Mouse (Mus musculus) stomach, embryonic 16.5 days (tissue): ENCODE data around the gene 4930539E08Rik. TPM values are rescaled to one million over a fixed set of nuclear protein-coding genes. Genes with fewer than 3 reads are reported as not detected.

Source experiments
- ATAC-seq: fragments of 200-750 bp; cut with Nextera tagmentation; 2 replicates; pipeline ENCODE4 v1.8.0; 2017; ENCODE audit warnings: moderate number of reproducible peaks, moderate TSS enrichment; ENCODE audit not compliant: insufficient read depth, low FRiP score
- H3K27ac ChIP-seq: fragments of 300-500 bp; sonication (generic); 2 replicates; pipeline ENCODE4 v1.5.1; 2014; ENCODE audit warnings: low read length
- H3K27me3 ChIP-seq: fragments of 300-500 bp; sonication (generic); 2 replicates; pipeline ENCODE4 v1.6.1; 2014; ENCODE audit warnings: low read length, control low read depth, mixed read lengths; ENCODE audit not compliant: control insufficient read depth, insufficient read depth
- H3K36me3 ChIP-seq: fragments of 300-500 bp; sonication (generic); 2 replicates; pipeline ENCODE4 v1.6.1; 2014; ENCODE audit warnings: low read length; ENCODE audit not compliant: control insufficient read depth, insufficient read depth
- H3K4me1 ChIP-seq: fragments of 300-500 bp; sonication (generic); 2 replicates; pipeline ENCODE4 v1.6.1; 2014; ENCODE audit warnings: low read length, control low read depth, mixed read lengths; ENCODE audit not compliant: control insufficient read depth, insufficient read depth
- H3K4me2 ChIP-seq: fragments of 300-500 bp; sonication (generic); 2 replicates; pipeline ENCODE4 v1.6.1; 2014; ENCODE audit warnings: low read depth, low read length, mixed read lengths
- H3K4me3 ChIP-seq: fragments of 300-500 bp; sonication (generic); replicated peaks from 2 replicates; pipeline ENCODE4 v1.5.1; 2014; ENCODE audit warnings: mild to moderate bottlenecking, low read length
- H3K9ac ChIP-seq: fragments of 300-500 bp; sonication (generic); 2 replicates; pipeline ENCODE4 v1.6.1; 2014; ENCODE audit warnings: low read length
- H3K9me3 ChIP-seq: fragments of 300-500 bp; sonication (generic); replicated peaks from 2 replicates; pipeline ENCODE4 v1.6.1; 2016; ENCODE audit warnings: low read length, control low read depth; ENCODE audit not compliant: control insufficient read depth
- WGBS: fragments of 180-500 bp; shearing (Covaris S2); extraction: QIAGEN DNeasy Blood & Tissue Kit; methylation state at CpG from one replicate; pipeline ENCODE4 v1.1.7; 2014; 5-methylcytosine and 5-hydroxymethylcytosine counted together
- polyA plus RNA-seq: library from polyadenylated mRNA; unstranded; fragments of >200 nt; fragmentation: Nextera tagmentation; extraction: Ambion mirVana; gene quantifications from 2 replicates; pipeline ENCODE4 v1.2.1, GENCODE M21; 2015

The 4930539E08Rik gene
- polyA plus RNA-seq, 1 experiment from 2014 or later, result 0.25 TPM

DNA sequence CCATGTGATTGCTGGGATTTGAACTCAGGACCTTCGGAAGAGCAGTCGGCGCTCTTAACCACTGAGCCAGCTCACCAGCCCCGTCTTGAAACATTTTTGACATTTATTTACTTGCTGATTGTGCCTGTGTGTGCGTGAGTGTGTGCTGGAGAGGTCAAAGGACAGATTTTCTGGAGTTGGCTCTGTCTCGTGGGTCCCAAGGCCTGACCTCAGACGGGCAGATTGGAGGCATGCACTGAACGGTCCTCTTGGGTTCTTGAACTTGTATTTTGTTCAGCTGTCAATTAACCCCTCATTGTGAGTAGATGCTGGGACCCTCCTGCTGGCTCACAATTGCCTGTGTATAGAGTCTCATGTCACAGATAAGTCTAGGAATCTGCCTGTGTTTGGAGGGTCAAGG, 28.9 kb downstream of the 4930539E08Rik start:
- no peak for ATAC-seq
- H3K4me3 ChIP-seq, result no peak overlapping the region
- H3K4me2 ChIP-seq, result no peak overlapping the region
- H3K27ac ChIP-seq, result no peak overlapping the region
- no peaks in the 10 kb centered on the region for H3K4me1 ChIP-seq
- H3K36me3 ChIP-seq, result no peaks in the 10 kb centered on the region
- H3K9me3 ChIP-seq, result no peaks in the 10 kb centered on the region
- H3K27me3 ChIP-seq, result no peaks in the 10 kb centered on the region
- no peak overlapping the region for H3K9ac ChIP-seq
- WGBS, result 74% methylated on average over 8 of the region's 8 CpGs

DNA sequence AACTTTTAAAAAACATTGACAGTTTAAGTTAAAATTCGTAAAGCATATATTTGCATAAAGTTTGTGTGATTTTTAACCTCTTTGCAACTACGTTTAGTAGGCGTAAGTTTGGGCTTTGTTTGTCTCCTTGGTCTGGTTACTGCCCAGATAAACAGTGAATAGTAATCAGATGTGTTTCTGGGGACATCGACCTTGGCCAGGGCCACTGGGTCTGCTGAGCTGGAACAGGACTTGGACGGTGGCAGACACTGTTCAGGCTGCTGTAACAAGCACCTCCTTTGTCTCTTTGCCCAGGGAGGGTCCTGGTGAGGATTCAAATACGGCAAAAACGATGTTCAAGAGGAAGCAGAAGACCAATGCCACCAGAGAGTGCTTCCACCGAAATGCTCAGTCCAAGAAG, 29.9 kb downstream of the 4930539E08Rik start:
- H3K27me3 ChIP-seq, result no peaks in the 10 kb centered on the region
- no peaks in the 10 kb centered on the region for H3K36me3 ChIP-seq
- 78% methylated on average over 8 of the region's 8 CpGs for WGBS
- H3K9ac ChIP-seq, result no peak overlapping the region
- no peak overlapping the region for H3K4me3 ChIP-seq
- peaks cover under 1% of the 10 kb centered on the region; the same call in 1 of the 2 replicates for H3K4me1 ChIP-seq
- no peak for ATAC-seq
- no peaks in the 10 kb centered on the region for H3K9me3 ChIP-seq
- no peak overlapping the region for H3K27ac ChIP-seq
- H3K4me2 ChIP-seq, result no peak overlapping the region

DNA sequence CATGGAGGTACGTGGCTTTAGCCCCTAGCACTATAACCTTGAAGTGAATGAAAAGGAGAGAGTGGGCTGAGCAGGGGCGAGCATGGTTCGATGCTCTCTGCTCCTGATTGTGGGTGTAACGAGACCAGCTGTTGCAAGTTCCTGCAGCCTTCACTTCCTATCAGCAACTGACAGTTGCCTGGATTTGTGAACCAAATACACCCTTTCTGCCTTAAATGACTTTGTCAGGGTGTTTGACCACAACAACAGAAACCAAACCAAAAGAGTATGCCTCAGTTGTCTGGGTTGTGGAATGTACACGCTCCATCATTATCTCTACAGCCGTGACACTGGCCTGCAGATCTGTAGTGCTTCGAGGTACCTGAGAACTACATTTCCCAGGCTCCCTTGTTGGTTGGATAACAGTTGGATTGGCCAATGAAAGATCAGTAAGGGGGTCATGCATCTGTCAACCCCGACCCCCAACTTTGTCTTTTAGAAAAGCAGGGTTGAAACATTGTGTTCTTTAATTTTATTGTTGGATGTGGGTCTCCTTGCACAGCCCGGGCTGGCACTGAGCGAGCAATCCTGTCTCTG, 31.1 kb downstream of the 4930539E08Rik start:
- H3K4me3 ChIP-seq, result no peak overlapping the region
- H3K9ac ChIP-seq, result no peak overlapping the region
- 63% methylated on average over 10 of the region's 10 CpGs for WGBS
- no peak overlapping the region for H3K4me2 ChIP-seq
- ATAC-seq, result no peak
- no peaks in the 10 kb centered on the region for H3K36me3 ChIP-seq
- H3K4me1 ChIP-seq, result peaks cover 4% of the 10 kb centered on the region
- no peaks in the 10 kb centered on the region for H3K9me3 ChIP-seq
- no peak overlapping the region for H3K27ac ChIP-seq
- no peaks in the 10 kb centered on the region for H3K27me3 ChIP-seq

DNA sequence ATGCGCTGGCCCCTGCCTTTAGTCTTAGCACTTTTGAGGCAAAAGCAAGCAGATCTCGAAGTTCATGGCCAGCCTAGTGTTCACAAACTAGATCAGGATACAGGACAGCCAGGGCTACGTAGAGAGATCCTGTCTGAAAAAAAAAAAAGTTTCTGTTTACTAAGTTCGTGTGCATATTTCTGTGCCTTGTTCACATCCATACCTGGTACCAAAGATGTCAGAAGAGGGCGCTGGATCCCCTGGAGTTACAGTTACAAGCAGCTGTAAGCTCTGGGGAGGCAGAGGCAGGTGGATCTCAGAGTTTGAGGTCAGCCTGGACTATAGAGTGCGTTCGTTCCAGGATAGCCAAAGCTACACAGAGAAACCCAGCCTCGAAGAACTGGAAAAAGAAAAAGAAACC, 32.3 kb downstream of the 4930539E08Rik start:
- Histone ChIP-seq H3K4me2 (no peak overlapping the region), H3K36me3 (no peaks in the 10 kb centered on the region), H3K4me3 (no peak overlapping the region), H3K27me3 (no peaks in the 10 kb centered on the region), H3K9ac (no peak overlapping the region), H3K4me1 (peaks cover 4% of the 10 kb centered on the region), H3K9me3 (no peaks in the 10 kb centered on the region), H3K27ac (no peak overlapping the region)
- ATAC-seq, result no peak
- 43% methylated on average over 8 of the region's 8 CpGs for WGBS

DNA sequence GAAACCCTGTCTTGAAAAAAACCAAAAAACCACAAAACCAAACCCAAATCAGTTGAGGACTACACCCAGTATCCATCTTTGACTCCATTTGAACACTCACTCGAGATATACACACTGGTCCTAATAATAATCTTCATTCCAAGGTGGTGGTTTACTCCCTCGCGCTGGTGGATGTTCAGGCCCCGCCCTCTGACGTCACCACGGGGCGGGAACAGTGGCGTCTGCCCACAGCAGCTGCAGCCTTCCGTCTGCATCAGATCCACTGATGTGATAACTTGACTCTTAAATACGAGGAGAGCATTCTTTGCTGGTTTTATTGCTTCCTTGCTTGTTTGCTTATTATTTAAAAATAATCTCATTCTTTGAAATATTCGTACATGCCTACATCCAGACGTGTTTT, 32.8 kb downstream of the 4930539E08Rik start:
- no peaks in the 10 kb centered on the region for H3K27me3 ChIP-seq
- H3K36me3 ChIP-seq, result no peaks in the 10 kb centered on the region
- ATAC-seq, result no peak
- no peak overlapping the region for H3K4me3 ChIP-seq
- H3K27ac ChIP-seq, result no peak overlapping the region
- H3K9ac ChIP-seq, result no peak overlapping the region
- H3K4me2 ChIP-seq, result no peak overlapping the region
- no peaks in the 10 kb centered on the region for H3K9me3 ChIP-seq
- 3% methylated on average over 12 of the region's 12 CpGs for WGBS
- H3K4me1 ChIP-seq, result peaks cover 4% of the 10 kb centered on the region

DNA sequence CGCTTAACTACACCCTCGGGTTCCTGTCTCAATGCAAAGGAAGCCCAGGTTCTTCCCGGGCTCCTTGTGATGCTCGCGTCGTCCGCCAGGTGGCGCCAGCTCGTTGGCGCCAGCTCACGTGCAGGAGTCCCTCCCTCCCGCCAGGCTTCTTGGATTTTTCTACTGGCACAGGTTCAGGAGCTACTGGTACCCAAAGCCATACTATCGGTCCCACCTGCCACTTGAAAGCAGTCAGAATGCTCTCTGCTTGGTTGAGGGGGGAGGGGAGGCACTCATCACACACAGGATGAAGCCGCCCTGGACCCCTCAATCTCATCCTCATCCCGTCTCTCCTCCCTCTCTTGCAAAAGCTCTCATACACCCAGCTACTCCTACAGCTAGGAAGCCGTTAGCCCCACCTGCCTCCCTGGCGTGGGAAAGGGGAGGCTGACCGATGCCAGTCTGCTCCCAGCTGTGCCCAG, 35.2 kb downstream of the 4930539E08Rik start:
- no peaks in the 10 kb centered on the region for H3K27me3 ChIP-seq
- H3K9ac ChIP-seq, result no peak overlapping the region; the same call in 1 of the 2 replicates
- H3K4me2 ChIP-seq, result no peak overlapping the region
- H3K4me1 ChIP-seq, result peaks cover 9% of the 10 kb centered on the region
- no peak overlapping the region for H3K27ac ChIP-seq
- H3K9me3 ChIP-seq, result no peaks in the 10 kb centered on the region
- H3K4me3 ChIP-seq, result no peak overlapping the region
- 8% methylated on average over 18 of the region's 18 CpGs for WGBS
- H3K36me3 ChIP-seq, result no peaks in the 10 kb centered on the region
- ATAC-seq, result peak; percentile 31; the same call in 1 of the 2 replicates

DNA sequence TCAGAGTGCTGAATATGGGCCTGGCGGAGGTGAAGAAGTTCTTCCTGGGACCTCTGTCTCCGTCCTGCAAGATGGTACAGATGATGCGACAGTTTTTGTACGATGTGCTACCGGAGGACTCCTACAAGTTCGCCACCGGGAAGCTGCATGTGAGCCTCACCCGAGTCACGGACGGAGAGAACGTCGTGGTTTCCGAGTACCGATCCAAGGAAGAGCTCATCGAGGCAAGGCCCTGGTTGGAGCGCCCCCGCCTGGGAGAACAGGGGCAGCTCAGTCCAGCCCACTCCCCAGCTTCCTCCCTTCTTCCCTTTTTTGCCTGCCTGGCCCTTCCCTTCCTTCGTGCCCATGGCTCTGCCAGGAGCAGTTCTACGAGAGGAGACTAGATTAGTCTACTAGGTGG, 38.3 kb downstream of the 4930539E08Rik start:
- Histone ChIP-seq H3K4me3 (no peak overlapping the region), H3K4me1 (peaks cover 11% of the 10 kb centered on the region), H3K27ac (no peak overlapping the region), H3K27me3 (no peaks in the 10 kb centered on the region), H3K4me2 (peak overlapping the region; percentile 12; the same call in 1 of the 2 replicates), H3K36me3 (no peaks in the 10 kb centered on the region), H3K9me3 (no peaks in the 10 kb centered on the region), H3K9ac (peak overlapping the region; percentile 32; the same call in 1 of the 2 replicates)
- 20% methylated on average over 19 of the region's 19 CpGs for WGBS
- ATAC-seq, result no peak

DNA sequence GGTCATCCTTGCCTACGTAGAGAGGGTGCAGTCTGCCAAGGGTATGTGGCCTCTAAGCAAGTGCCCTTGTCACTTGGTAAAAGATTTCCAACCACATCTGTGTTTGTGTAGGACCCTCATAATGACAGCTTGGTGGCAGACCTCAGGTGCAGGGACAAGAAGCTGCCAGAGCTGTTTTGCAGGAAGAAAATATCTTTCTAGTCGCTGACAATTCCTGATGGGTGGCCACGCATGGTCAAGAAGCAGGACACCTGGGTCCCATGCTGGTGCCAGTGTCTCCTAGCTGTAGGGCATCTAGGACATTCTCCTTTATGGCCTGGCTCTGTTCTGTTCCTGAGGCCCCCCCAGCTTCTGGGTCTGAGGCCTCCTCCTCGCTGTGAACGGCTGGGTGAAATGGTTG, 38.8 kb downstream of the 4930539E08Rik start:
- Histone ChIP-seq H3K4me1 (peaks cover 11% of the 10 kb centered on the region), H3K27ac (no peak overlapping the region), H3K4me2 (peak overlapping the region; percentile 12; the same call in 1 of the 2 replicates), H3K36me3 (no peaks in the 10 kb centered on the region), H3K4me3 (no peak overlapping the region), H3K9ac (peak overlapping the region; percentile 32; the same call in 1 of the 2 replicates), H3K27me3 (no peaks in the 10 kb centered on the region), H3K9me3 (no peaks in the 10 kb centered on the region)
- 67% methylated on average over 5 of the region's 5 CpGs for WGBS
- no peak for ATAC-seq

DNA sequence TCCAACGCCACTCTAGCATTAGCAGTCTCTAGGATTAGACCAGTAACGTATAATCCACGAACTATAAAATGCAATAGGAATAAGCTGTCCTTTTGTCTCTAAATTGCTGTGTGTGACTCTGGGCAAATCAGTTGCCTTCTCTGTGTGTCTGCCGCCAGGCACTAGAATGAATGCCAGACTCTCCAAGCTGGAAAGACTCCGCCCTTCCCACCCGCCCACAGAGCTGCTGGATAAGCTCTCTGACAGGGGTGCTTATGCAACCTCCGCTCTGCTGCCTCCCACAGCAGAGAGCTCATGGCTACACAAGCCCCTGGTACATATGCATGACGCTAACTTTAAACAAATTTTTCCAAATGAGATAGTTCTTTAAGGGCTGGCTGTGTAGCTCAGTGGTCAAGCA, 39.8 kb downstream of the 4930539E08Rik start:
- ATAC-seq, result peak; percentile 63; the same call in 1 of the 2 replicates
- Histone ChIP-seq H3K27me3 (no peaks in the 10 kb centered on the region), H3K4me3 (no peak overlapping the region), H3K36me3 (no peaks in the 10 kb centered on the region), H3K9me3 (no peaks in the 10 kb centered on the region), H3K4me2 (no peak overlapping the region), H3K27ac (no peak overlapping the region), H3K4me1 (peaks cover 11% of the 10 kb centered on the region), H3K9ac (no peak overlapping the region)
- WGBS, result 32% methylated on average over 8 of the region's 8 CpGs
